ENCODE assay signal across 19 mouse cellular contexts in genomic region chr10:51528840-51529434, GRCm38 (mm10). TPM values are rescaled to one million over a fixed set of nuclear protein-coding genes. Genes with fewer than 3 reads are reported as not detected.
DNase-seq lines count a peak whose midpoint lies in the region; ATAC-seq lines count a peak whose summit lies in the region.
"Had no signal": no experiment of that assay in that cellular context is flagged by ENCODE, and none has a peak within 500 bp of the region (broad histone marks: within the 10 kb centered on the region; RNA-seq: fewer than 3 reads in every experiment).

No protein-coding gene starts in this region.

- H3K27me3 ChIP-seq in liver, embryonic 13.5 days, result no peaks in the 10 kb centered on the region
- H3K27me3 ChIP-seq: limb, embryonic 12.5 days had no signal

- H3K9me3 ChIP-seq in liver, embryonic 13.5 days (replicated peaks), result no peaks in the 10 kb centered on the region
- H3K9me3 ChIP-seq: limb, embryonic 12.5 days had no signal

- peak; percentile 30 for DNase-seq in layer of hippocampus, adult 9-11 months
- no peak for DNase-seq in layer of hippocampus, postnatal 10 days (ENCODE audit: low spot score in 2 of 2)
- DNase-seq in liver, embryonic 13.5 days, result peak; percentile 2
- peak; percentile 18 for DNase-seq in skeletal muscle tissue, adult 2 months (ENCODE audit: low read depth, low spot score)
- no peak for DNase-seq in kidney, adult 11 months
- no peak for DNase-seq in urinary bladder, adult 18-20 months (ENCODE audit: low spot score in 2 of 2)
- no peak for DNase-seq in cerebellum, postnatal 25 days
- DNase-seq: adrenal gland, adult 8-10 months; heart, postnatal 36 days; kidney, postnatal 14 days; midbrain, embryonic 14.5 days; retina, postnatal 1 day; thymus, adult 18-20 months had no signal

- peak overlapping the region; percentile 15; the same call in 1 of the 2 replicates for H3K4me3 ChIP-seq in brown adipose tissue, adult 24 weeks (ENCODE audit: insufficient read depth, low read depth, low read length)
- H3K4me3 ChIP-seq in liver, embryonic 13.5 days (replicated peaks), result no peak overlapping the region
- H3K4me3 ChIP-seq: limb, embryonic 12.5 days had no signal

- WGBS in liver, embryonic 13.5 days (ENCODE audit: insufficient replicate concordance), result 9% methylated on average over 8 of the region's 8 CpGs

- peak; percentile 31; the same call in 1 of the 2 replicates for ATAC-seq in liver, embryonic 13.5 days (ENCODE audit: low read depth)
- ATAC-seq: forebrain, embryonic 16.5 days; inflammation-experienced regulatory T-cells, adult 6 months had no signal

- H3K9ac ChIP-seq in liver, embryonic 13.5 days, result no peak overlapping the region
- H3K9ac ChIP-seq: limb, embryonic 12.5 days had no signal

- no peaks in the 10 kb centered on the region for H3K36me3 ChIP-seq in liver, embryonic 13.5 days
- H3K36me3 ChIP-seq: limb, embryonic 12.5 days had no signal

- H3K4me1 ChIP-seq in brown adipose tissue, adult 24 weeks (ENCODE audit: control insufficient read depth, insufficient read depth, insufficient read length, low read length), result no peaks in the 10 kb centered on the region
- H3K4me1 ChIP-seq in liver, embryonic 13.5 days (replicated peaks), result peaks cover 10% of the 10 kb centered on the region; the same call in 1 of the 2 replicates
- H3K4me1 ChIP-seq: limb, embryonic 12.5 days had no signal

- H3K27ac ChIP-seq in brown adipose tissue, adult 24 weeks (replicated peaks; ENCODE audit: low read depth, low read length), result peak overlapping the region; percentile 54
- no peak overlapping the region for H3K27ac ChIP-seq in liver, embryonic 13.5 days
- H3K27ac ChIP-seq: limb, embryonic 12.5 days had no signal

- H3K4me2 ChIP-seq in liver, embryonic 13.5 days, result no peak overlapping the region
- H3K4me2 ChIP-seq: limb, embryonic 12.5 days had no signal

RNA-seq across cellular contexts. Expression of gene Lilrb4a, which starts 38.2 kb away (rescaled TPM):
- total RNA-seq in layer of hippocampus, postnatal 10 days (2021), result under 1 TPM in 1 of 2 experiments, not detected in 1; 0.13 TPM
- polyA plus RNA-seq in brown adipose tissue, adult 24 weeks (2012; ENCODE audit: insufficient read depth, insufficient read length, missing spikeins), result 5.8 and 7.6 TPM in 2 replicates
- polyA plus RNA-seq in liver, embryonic 13.5 days (2015; fragmentation: Nextera tagmentation; extraction: Ambion mirVana), result 3.0 and 3.9 TPM in 2 replicates

RNA-seq across cellular contexts. Expression of gene Lilr4b, which starts 48.5 kb away (rescaled TPM):
- under 1 TPM in 1 of 2 experiments, not detected in 1; 0.18 TPM for total RNA-seq in layer of hippocampus, postnatal 10 days (2021)
- polyA plus RNA-seq in brown adipose tissue, adult 24 weeks (2012; ENCODE audit: insufficient read depth, insufficient read length, missing spikeins), result 1.0 and 2.3 TPM in 2 replicates
- polyA plus RNA-seq in liver, embryonic 13.5 days (2015; fragmentation: Nextera tagmentation; extraction: Ambion mirVana), result 0.80 and 1.0 TPM in 2 replicates
- polyA plus RNA-seq: forebrain, embryonic 16.5 days; neural tube, embryonic 11.5 days had no signal

RNA-seq across cellular contexts. Expression of gene Gm49339, which starts 48.5 kb away (rescaled TPM):
- total RNA-seq in layer of hippocampus, postnatal 10 days (2021), result not detected
- polyA plus RNA-seq in brown adipose tissue, adult 24 weeks (2012; ENCODE audit: insufficient read depth, insufficient read length, missing spikeins), result 2.9 TPM in 1 of 2 replicates, not detected in the other
- polyA plus RNA-seq in liver, embryonic 13.5 days (2015; fragmentation: Nextera tagmentation; extraction: Ambion mirVana), result 0.60 and 0.67 TPM in 2 replicates
- total RNA-seq: gastrocnemius, adult 8-10 months had no signal
- polyA plus RNA-seq: forebrain, embryonic 16.5 days; limb, embryonic 12.5 days; midbrain, embryonic 14.5 days had no signal

Comparison
In these comparisons a context has a peak if more than half of its experiments do, and no peak if none do; other contexts are left out.
1. DNase-seq: peak in layer of hippocampus, adult 9-11 months (single experiment), liver, embryonic 13.5 days (single experiment) and skeletal muscle tissue, adult 2 months (single experiment); none in layer of hippocampus, postnatal 10 days (0 of 2), kidney, adult 11 months (single experiment), urinary bladder, adult 18-20 months (0 of 2) and cerebellum, postnatal 25 days (0 of 2).